Mouse (Mus musculus) heart, postnatal 0 days (tissue): ENCODE measurements around the gene Celf2. TPM values are rescaled to one million over a fixed set of nuclear protein-coding genes. Genes with fewer than 3 reads are reported as not detected.

Source experiments
- ATAC-seq: fragments of 200-750 bp; cut with Nextera tagmentation; 2 replicates; pipeline ENCODE4 v1.8.0; 2017; ENCODE audit warnings: low read depth, moderate number of reproducible peaks, moderate library complexity; ENCODE audit not compliant: insufficient read depth
- DNase-seq: peaks from one replicate; pipeline ENCODE4 v3.0.0-alpha.2; 2016; ENCODE audit warnings: low spot score
- H3K27ac ChIP-seq: fragments of 300-500 bp; sonication (generic); 2 replicates; pipeline ENCODE4 v1.5.1; 2014; ENCODE audit warnings: low read depth, mild to moderate bottlenecking
- H3K27me3 ChIP-seq: fragments of 300-500 bp; sonication (generic); 2 replicates; pipeline ENCODE4 v1.6.1; 2014; ENCODE audit warnings: low read length, mixed read lengths; ENCODE audit not compliant: control insufficient read depth, insufficient read depth
- H3K36me3 ChIP-seq: fragments of 300-500 bp; sonication (generic); replicated peaks from 2 replicates; pipeline ENCODE4 v1.6.1; 2014; ENCODE audit warnings: low read length, mixed read lengths; ENCODE audit not compliant: control insufficient read depth, insufficient read depth
- H3K4me1 ChIP-seq: fragments of 300-500 bp; sonication (generic); 2 replicates; pipeline ENCODE4 v1.6.1; 2014; ENCODE audit warnings: antibody characterized with exemption; ENCODE audit not compliant: control insufficient read depth, insufficient read depth
- H3K4me2 ChIP-seq: fragments of 300-500 bp; sonication (generic); 2 replicates; pipeline ENCODE4 v1.6.1; 2014; ENCODE audit warnings: low read depth, mild to moderate bottlenecking, low read length, moderate library complexity
- H3K4me3 ChIP-seq: fragments of 300-500 bp; sonication (generic); 2 replicates; pipeline ENCODE4 v1.5.1; 2014; ENCODE audit warnings: low read depth, low read length
- H3K9ac ChIP-seq: fragments of 300-500 bp; sonication (generic); replicated peaks from 2 replicates; pipeline ENCODE4 v1.6.1; 2014; ENCODE audit warnings: low read depth, low read length, mixed read lengths
- H3K9me3 ChIP-seq: fragments of 300-500 bp; sonication (generic); replicated peaks from 2 replicates; pipeline ENCODE4 v1.6.1; 2016; ENCODE audit warnings: low read length; ENCODE audit not compliant: control insufficient read depth
- CTCF ChIP-seq: IDR thresholded peaks from 2 replicates; pipeline ENCODE4 v1.5.1; 2016; ENCODE audit warnings: antibody characterized with exemption, control low read depth, low read depth
- EP300 ChIP-seq: IDR thresholded peaks from 2 replicates; pipeline ENCODE4 v1.6.1; 2016; ENCODE audit warnings: antibody characterized with exemption, low read depth
- WGBS: fragments of 180-500 bp; shearing (Covaris S2); extraction: QIAGEN DNeasy Blood & Tissue Kit; methylation state at CpG from one replicate; pipeline ENCODE4 v1.1.7; 2014; 5-methylcytosine and 5-hydroxymethylcytosine counted together
- polyA plus RNA-seq: library from polyadenylated mRNA; unstranded; fragments of >200 nt; fragmentation: Nextera tagmentation; extraction: Ambion mirVana; gene quantifications from 2 replicates; pipeline ENCODE4 v1.2.1, GENCODE M21; 2015
- total RNA-seq: library from RNA; depleted of rRNA; stranded (reverse); fragments of >200 nt; gene quantifications from 2 replicates; pipeline ENCODE4 v1.2.3, GENCODE M21; 2014; ENCODE audit warnings: low replicate concordance

Celf2 gene
- total and polyA plus RNA-seq, 2 experiments from 2014 or later, result 47.6 to 64.9 TPM

GRCm38 (mm10) chr2:7088536-7088935 lies 420.8 kb downstream of the Celf2 start:
- H3K4me1 ChIP-seq, result peaks cover 18% of the 10 kb centered on the region
- no peaks in the 10 kb centered on the region for H3K36me3 ChIP-seq
- ATAC-seq (no peak), DNase-seq (peak; percentile 30)
- no peak overlapping the region for H3K9ac ChIP-seq
- no peak for TF ChIP-seq CTCF
- TF ChIP-seq EP300, result no peak
- H3K27me3 ChIP-seq, result no peaks in the 10 kb centered on the region
- no peak overlapping the region for H3K4me3 ChIP-seq
- H3K27ac ChIP-seq, result peak overlapping the region; percentile 88
- H3K4me2 ChIP-seq, result no peak overlapping the region
- H3K9me3 ChIP-seq, result no peaks in the 10 kb centered on the region
- 19% methylated on average over 4 of the region's 4 CpGs for WGBS

DNA sequence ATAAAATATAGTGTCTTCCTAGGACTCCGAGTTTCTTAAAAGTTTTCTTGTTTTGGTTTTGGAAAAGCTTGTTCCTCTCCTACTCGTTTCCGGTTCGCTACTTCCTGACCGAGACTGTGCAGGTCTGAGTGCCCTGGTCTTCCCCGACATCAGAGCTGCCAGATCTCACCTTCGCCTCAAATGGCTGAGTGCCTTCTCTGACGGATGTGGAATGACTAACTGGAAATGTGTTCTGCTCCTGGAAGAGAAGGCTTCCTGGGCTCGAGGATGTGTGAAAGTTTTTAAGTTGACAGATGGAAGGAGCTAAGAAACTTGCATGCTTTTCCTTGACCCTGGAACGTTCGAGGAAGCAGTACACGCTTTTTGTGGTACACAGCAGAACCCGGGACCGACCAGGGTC lies 421.9 kb downstream of the Celf2 start:
- no peak overlapping the region for H3K4me3 ChIP-seq
- H3K36me3 ChIP-seq, result no peaks in the 10 kb centered on the region
- H3K9ac ChIP-seq, result no peak overlapping the region
- no peak overlapping the region for H3K4me2 ChIP-seq
- no peak for DNase-seq
- H3K27me3 ChIP-seq, result no peaks in the 10 kb centered on the region
- 48% methylated on average over 14 of the region's 14 CpGs for WGBS
- H3K4me1 ChIP-seq, result peaks cover 24% of the 10 kb centered on the region
- peak overlapping the region; percentile 55; the same call in 1 of the 2 replicates for H3K27ac ChIP-seq
- ATAC-seq, result no peak
- no peak for TF ChIP-seq CTCF
- TF ChIP-seq EP300, result no peak
- no peaks in the 10 kb centered on the region for H3K9me3 ChIP-seq

GRCm38 (mm10) chr2:7083489-7084090 lies 425.8 kb downstream of the Celf2 start:
- 49% methylated on average over 4 of the region's 4 CpGs for WGBS
- TF ChIP-seq EP300, result no peak
- TF ChIP-seq CTCF, result no peak
- H3K27me3 ChIP-seq, result no peaks in the 10 kb centered on the region
- H3K36me3 ChIP-seq, result no peaks in the 10 kb centered on the region
- no peak overlapping the region for H3K4me3 ChIP-seq
- H3K4me2 ChIP-seq, result peak overlapping the region; percentile 80; the same call in 1 of the 2 replicates
- no peak for ATAC-seq
- H3K27ac ChIP-seq, result peak overlapping the region; percentile 98
- H3K9ac ChIP-seq, result no peak overlapping the region
- no peaks in the 10 kb centered on the region for H3K9me3 ChIP-seq
- H3K4me1 ChIP-seq, result peaks cover 19% of the 10 kb centered on the region
- DNase-seq, result no peak

DNA sequence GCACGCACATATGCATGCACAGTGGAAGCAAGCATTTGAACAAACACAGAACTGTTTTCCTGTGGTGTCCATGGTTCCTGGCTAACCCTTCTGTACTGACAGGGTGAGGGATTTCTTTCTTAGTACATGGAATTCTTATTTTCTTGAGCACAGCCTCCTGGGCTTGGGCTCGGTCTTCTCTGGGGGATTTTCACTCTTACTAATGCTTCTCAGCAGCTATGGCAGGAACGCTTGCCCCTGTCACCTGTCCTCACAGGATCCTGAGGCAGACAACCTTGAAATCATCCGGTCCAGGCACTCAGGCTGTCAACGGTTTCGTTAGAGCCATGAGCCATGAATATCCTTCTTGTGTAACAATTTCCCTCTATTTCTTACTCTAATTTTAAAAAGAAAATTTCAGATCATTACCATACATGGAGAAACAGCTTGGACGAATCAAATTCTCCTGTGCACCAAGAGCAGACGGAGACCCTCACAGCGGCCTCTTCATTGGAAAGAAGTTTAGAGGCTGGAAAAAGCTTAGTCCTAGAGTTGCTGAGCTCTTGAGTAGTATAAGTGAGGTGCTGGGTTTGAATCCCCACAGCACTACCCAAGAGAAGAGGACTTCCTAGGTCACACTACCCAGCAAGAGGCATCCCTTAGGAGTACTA lies 426.9 kb downstream of the Celf2 start:
- ATAC-seq (no peak), DNase-seq (no peak)
- Histone ChIP-seq H3K36me3 (no peaks in the 10 kb centered on the region), H3K4me1 (peaks cover 17% of the 10 kb centered on the region), H3K27ac (peak overlapping the region; percentile 98), H3K9ac (peak overlapping the region; percentile 76; the same call in 1 of the 2 replicates), H3K27me3 (no peaks in the 10 kb centered on the region), H3K9me3 (peaks cover 2% of the 10 kb centered on the region; the same call in 1 of the 2 replicates), H3K4me2 (peak overlapping the region; percentile 80), H3K4me3 (no peak overlapping the region)
- TF ChIP-seq CTCF (no peak), EP300 (no peak)
- 46% methylated on average over 9 of the region's 9 CpGs for WGBS

GRCm38 (mm10) chr2:7080794-7081783 lies 428.3 kb downstream of the Celf2 start:
- WGBS, result 6% methylated on average over 28 of the region's 28 CpGs
- no peaks in the 10 kb centered on the region for H3K27me3 ChIP-seq
- H3K9ac ChIP-seq, result peak overlapping the region; percentile 76
- H3K4me1 ChIP-seq, result peaks cover 15% of the 10 kb centered on the region
- H3K4me3 ChIP-seq, result peak overlapping the region; percentile 55
- ATAC-seq (peak; percentile 77), DNase-seq (peak; percentile 66)
- peak overlapping the region; percentile 98 for H3K27ac ChIP-seq
- TF ChIP-seq CTCF (no peak), EP300 (peak; percentile 41; the same call in 1 of the 2 replicates)
- peaks cover 13% of the 10 kb centered on the region for H3K9me3 ChIP-seq
- peaks cover 10% of the 10 kb centered on the region for H3K36me3 ChIP-seq
- H3K4me2 ChIP-seq, result peak overlapping the region; percentile 80
